Mouse (Mus musculus) forebrain, embryonic 12.5 days (tissue): Measurements from ENCODE around the gene A330070K13Rik. TPM values are rescaled to one million over a fixed set of nuclear protein-coding genes. Genes with fewer than 3 reads are reported as not detected.
A peak's percentile ranks its signal among the peaks of the same experiment; 100 is the strongest.

Source experiments
- ATAC-seq: fragments of 200-750 bp; cut with Nextera tagmentation; 2 replicates; pipeline ENCODE4 v1.8.0; 2017; ENCODE audit warnings: moderate TSS enrichment; ENCODE audit not compliant: low FRiP score
- H3K27ac ChIP-seq: fragments of 300-500 bp; sonication (generic); 2 replicates; pipeline ENCODE4 v1.5.1; 2016; ENCODE audit warnings: mild to moderate bottlenecking
- H3K27me3 ChIP-seq: fragments of 300-500 bp; sonication (generic); 2 replicates; pipeline ENCODE4 v1.6.1; 2016; ENCODE audit warnings: mild to moderate bottlenecking
- H3K36me3 ChIP-seq: fragments of 300-500 bp; sonication (generic); replicated peaks from 2 replicates; pipeline ENCODE4 v1.6.1; 2016; ENCODE audit warnings: mild to moderate bottlenecking
- H3K4me1 ChIP-seq: fragments of 300-500 bp; sonication (generic); 2 replicates; pipeline ENCODE4 v1.6.1; 2016
- H3K4me2 ChIP-seq: fragments of 300-500 bp; sonication (generic); 2 replicates; pipeline ENCODE4 v1.6.1; 2016; ENCODE audit warnings: mild to moderate bottlenecking, moderate library complexity
- H3K4me3 ChIP-seq: fragments of 300-500 bp; sonication (generic); replicated peaks from 2 replicates; pipeline ENCODE4 v1.5.1; 2016; ENCODE audit warnings: mild to moderate bottlenecking
- H3K9ac ChIP-seq: fragments of 300-500 bp; sonication (generic); 2 replicates; pipeline ENCODE4 v1.6.1; 2016; ENCODE audit warnings: mild to moderate bottlenecking
- H3K9me3 ChIP-seq: fragments of 300-500 bp; sonication (generic); 2 replicates; pipeline ENCODE4 v1.6.1; 2016
- WGBS: fragments of 180-500 bp; shearing (Covaris S2); methylation state at CpG from one replicate; pipeline ENCODE4 v1.1.7; 2016; 5-methylcytosine and 5-hydroxymethylcytosine counted together
- polyA plus RNA-seq: library from polyadenylated mRNA; unstranded; fragments of >200 nt; fragmentation: Nextera tagmentation; extraction: Ambion mirVana; gene quantifications from 2 replicates; pipeline ENCODE4 v1.2.1, GENCODE M21; 2016

The A330070K13Rik gene
- not detected in 2 replicates for polyA plus RNA-seq

- Histone ChIP-seq H3K36me3 (no peaks in the 10 kb centered on the region), H3K4me3 (no peak within 1 kb of the TSS; the same call in 1 of the 2 replicates), H3K4me2 (peak within 1 kb of the TSS; percentile 36), H3K9ac (no peak within 1 kb of the TSS), H3K4me1 (peaks cover 12% of the 10 kb centered on the region), H3K9me3 (no peaks in the 10 kb centered on the region), H3K27ac (no peak within 1 kb of the TSS), H3K27me3 (0 out of 2 replicates have a peak, but pooled peaks cover 4% of the 10 kb centered on the region)
- 17% methylated on average over 13 of the region's 13 CpGs for WGBS
- ATAC-seq, result no peak
These were observed at the start of gene A330070K13Rik for GRCm38 (mm10) chr5:130384222-130384912. TSS of gene A330070K13Rik (minus strand) at chr5:130384631.

DNA sequence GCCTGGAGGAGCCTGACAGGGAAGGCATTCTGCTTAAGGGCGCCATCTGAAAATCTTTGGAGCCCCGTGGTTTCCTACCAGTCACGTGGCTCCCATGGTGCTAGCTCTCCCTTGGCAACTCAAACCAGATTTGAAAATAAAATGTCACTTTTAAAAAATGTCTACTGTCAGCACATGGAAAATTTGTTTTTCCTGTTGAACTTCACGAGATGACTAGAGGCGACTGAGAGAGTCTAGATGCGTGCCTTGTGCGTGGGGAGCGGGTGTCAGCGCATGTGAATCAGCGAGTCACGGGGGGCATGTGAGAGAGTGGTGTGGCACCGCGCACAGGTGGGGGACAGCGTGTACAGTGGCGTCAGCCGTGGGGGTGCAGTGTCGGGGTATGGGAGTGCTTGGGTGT, 27.1 kb upstream of the A330070K13Rik start:
- ATAC-seq, result no peak
- no peaks in the 10 kb centered on the region for H3K36me3 ChIP-seq

DNA sequence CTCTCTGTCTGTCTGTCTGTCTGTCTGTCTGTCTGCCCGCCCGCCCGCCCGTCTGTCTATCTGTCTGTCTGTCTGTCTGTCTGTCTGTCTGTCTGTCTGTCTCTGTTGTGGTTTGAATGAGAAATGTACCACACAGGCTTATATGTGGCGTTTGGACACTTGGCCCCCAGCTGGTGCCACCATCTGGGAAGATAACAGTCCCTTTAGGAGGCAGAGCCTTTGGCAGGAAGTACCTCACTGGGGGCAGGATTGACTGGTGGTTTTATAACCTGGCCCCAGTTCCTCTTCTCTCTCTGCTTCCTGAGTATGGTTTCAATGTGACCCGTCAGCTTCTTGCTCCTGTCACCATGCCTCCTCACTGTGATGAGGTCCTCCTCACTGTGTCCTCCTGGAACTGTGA, 25.3 kb upstream of the A330070K13Rik start:
- Histone ChIP-seq H3K36me3 (no peaks in the 10 kb centered on the region), H3K9ac (no peak overlapping the region), H3K9me3 (peaks cover 6% of the 10 kb centered on the region; the same call in 1 of the 2 replicates), H3K27me3 (no peaks in the 10 kb centered on the region), H3K4me2 (no peak overlapping the region), H3K4me1 (no peaks in the 10 kb centered on the region), H3K27ac (no peak overlapping the region), H3K4me3 (no peak overlapping the region)
- ATAC-seq, result no peak
- WGBS, result 90% methylated on average over 6 of the region's 6 CpGs

More for the DNA sequence above, 27.1 kb upstream of the A330070K13Rik start:
- H3K27ac ChIP-seq, result no peak overlapping the region
- H3K4me2 ChIP-seq, result no peak overlapping the region
- no peak overlapping the region for H3K9ac ChIP-seq
- H3K9me3 ChIP-seq, result peaks cover 6% of the 10 kb centered on the region; the same call in 1 of the 2 replicates
- WGBS, result 93% methylated on average over 17 of the region's 17 CpGs
- H3K4me3 ChIP-seq, result no peak overlapping the region
- H3K27me3 ChIP-seq, result no peaks in the 10 kb centered on the region
- H3K4me1 ChIP-seq, result no peaks in the 10 kb centered on the region

- H3K27ac ChIP-seq, result no peak overlapping the region
- 0 out of 2 replicates have a peak, but pooled peaks cover 3% of the 10 kb centered on the region for H3K9me3 ChIP-seq
- no peak overlapping the region for H3K4me3 ChIP-seq
- no peaks in the 10 kb centered on the region for H3K36me3 ChIP-seq
- no peak overlapping the region for H3K9ac ChIP-seq
- ATAC-seq, result no peak
- no peaks in the 10 kb centered on the region for H3K27me3 ChIP-seq
- H3K4me1 ChIP-seq, result no peaks in the 10 kb centered on the region
- WGBS, result 39% methylated on average over 1 of the region's 1 CpGs
- H3K4me2 ChIP-seq, result no peak overlapping the region
These were observed 20.8 kb upstream of the A330070K13Rik start for GRCm38 (mm10) chr5:130405201-130405600.

DNA sequence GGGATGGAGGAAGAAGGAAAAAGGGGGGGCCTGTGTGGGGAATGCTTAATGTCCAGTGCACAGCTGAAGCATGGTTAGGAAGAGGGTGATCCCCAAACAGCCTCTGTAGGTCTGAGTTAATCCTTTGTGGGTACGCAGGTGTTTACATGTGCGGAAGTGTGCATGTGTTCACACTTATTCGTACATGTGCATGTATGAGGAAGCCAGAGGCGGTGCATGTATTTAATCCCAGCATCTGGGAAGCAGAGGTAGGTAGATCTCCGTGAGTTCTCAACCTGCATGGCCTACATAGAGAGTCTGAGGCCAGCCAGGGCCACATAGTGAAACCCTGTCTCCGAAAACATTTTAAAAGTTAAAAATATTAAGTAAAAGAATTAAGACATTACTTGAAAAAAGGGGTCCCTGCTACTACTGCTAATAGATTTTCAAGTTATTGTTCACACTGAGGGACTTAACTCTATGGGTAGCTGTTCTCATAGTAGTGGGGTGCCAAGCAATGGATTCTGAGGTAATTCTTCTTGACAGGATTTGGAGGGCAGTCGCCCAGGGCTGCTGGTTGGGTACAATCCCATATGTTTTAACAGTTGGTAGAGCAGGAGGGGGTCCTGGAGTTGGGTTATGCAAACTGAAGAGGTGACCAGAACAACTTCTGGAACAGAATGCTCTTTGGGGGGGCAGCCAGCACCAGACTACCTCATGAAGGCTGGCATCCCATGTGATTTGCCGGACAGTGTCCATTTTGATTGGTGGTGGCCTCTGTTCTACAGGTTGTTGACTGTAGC, 15.9 kb upstream of the A330070K13Rik start:
- Histone ChIP-seq H3K4me3 (no peak overlapping the region), H3K27ac (no peak overlapping the region), H3K9ac (no peak overlapping the region), H3K4me2 (no peak overlapping the region), H3K36me3 (no peaks in the 10 kb centered on the region), H3K4me1 (no peaks in the 10 kb centered on the region), H3K27me3 (no peaks in the 10 kb centered on the region), H3K9me3 (0 out of 2 replicates have a peak, but pooled peaks cover 3% of the 10 kb centered on the region)
- WGBS, result 91% methylated on average over 8 of the region's 8 CpGs
- no peak for ATAC-seq

DNA sequence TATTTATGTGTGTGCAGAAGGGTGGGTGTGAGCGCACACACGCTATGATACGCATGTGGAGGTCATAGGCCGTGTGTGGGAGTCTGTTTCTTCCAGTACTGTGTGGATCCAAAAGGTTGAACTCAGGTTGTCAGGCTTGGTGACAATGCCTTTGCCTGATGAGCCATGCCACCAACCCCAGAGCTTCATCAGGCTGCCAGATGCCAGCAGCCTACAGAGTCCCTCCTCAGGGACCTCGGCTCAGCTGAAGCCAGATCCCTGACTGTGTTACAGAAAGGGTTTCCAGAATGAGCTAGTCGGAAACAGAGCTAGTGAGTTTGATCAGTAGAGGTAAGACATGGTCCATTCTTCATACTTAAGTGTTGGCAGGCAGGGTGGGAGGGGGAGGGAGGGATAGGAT, 10.7 kb upstream of the A330070K13Rik start:
- Histone ChIP-seq H3K9me3 (no peaks in the 10 kb centered on the region), H3K9ac (no peak overlapping the region)
- WGBS, result 83% methylated on average over 6 of the region's 6 CpGs

GRCm38 (mm10) chr5:130394386-130394785, 10.0 kb upstream of the A330070K13Rik start:
- no peaks in the 10 kb centered on the region for H3K27me3 ChIP-seq
- H3K4me2 ChIP-seq, result no peak overlapping the region
- WGBS, result 82% methylated on average over 8 of the region's 8 CpGs
- no peak overlapping the region for H3K4me3 ChIP-seq
- H3K27ac ChIP-seq, result no peak overlapping the region
- no peaks in the 10 kb centered on the region for H3K36me3 ChIP-seq
- no peak overlapping the region for H3K9ac ChIP-seq
- no peaks in the 10 kb centered on the region for H3K9me3 ChIP-seq
- H3K4me1 ChIP-seq, result no peaks in the 10 kb centered on the region
- ATAC-seq, result no peak

More for the DNA sequence above, 10.7 kb upstream of the A330070K13Rik start:
- Histone ChIP-seq H3K27ac (no peak overlapping the region), H3K27me3 (no peaks in the 10 kb centered on the region), H3K4me3 (no peak overlapping the region), H3K4me2 (no peak overlapping the region), H3K4me1 (no peaks in the 10 kb centered on the region), H3K36me3 (no peaks in the 10 kb centered on the region)
- no peak for ATAC-seq

DNA sequence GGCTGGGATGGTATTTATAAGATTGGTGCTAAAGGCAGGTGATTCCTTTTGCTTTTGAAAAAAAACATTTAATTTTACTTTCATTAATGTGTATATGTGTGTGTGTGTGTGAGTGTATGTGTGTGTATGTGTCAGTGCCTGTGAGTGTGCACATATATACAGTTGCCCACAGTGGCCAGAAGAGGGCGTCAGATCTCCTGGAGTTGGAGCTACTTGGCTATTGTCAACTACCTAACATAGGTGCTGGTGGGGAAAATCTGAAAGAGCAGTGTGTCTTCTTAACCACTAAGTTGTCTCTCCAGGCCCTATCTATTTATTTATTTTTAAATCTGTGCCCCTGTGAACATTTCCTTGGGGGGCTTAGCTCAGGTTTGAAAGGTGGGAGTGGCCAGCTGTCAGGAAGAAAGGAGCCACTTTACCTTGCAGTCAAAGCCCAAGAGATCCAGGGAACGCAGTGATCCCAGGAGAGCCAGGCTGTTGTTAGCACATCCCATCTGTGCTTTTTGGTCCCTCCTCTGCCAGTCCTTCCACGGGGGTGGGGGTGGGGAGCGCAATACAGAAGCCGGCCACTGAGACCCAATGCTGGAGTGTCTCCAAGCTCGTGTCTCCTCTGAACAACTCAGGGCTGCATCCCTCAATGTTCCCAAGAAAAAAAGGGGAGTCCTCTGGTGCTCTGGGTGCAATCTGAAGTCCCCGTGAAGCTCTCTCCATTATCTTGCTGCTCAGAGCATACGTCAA, 9.4 kb upstream of the A330070K13Rik start:
- Histone ChIP-seq H3K27ac (no peak overlapping the region), H3K9me3 (no peaks in the 10 kb centered on the region), H3K4me3 (no peak overlapping the region), H3K27me3 (no peaks in the 10 kb centered on the region), H3K4me1 (no peaks in the 10 kb centered on the region), H3K36me3 (no peaks in the 10 kb centered on the region), H3K9ac (no peak overlapping the region), H3K4me2 (no peak overlapping the region)
- no peak for ATAC-seq
- WGBS, result 50% methylated on average over 8 of the region's 8 CpGs

DNA sequence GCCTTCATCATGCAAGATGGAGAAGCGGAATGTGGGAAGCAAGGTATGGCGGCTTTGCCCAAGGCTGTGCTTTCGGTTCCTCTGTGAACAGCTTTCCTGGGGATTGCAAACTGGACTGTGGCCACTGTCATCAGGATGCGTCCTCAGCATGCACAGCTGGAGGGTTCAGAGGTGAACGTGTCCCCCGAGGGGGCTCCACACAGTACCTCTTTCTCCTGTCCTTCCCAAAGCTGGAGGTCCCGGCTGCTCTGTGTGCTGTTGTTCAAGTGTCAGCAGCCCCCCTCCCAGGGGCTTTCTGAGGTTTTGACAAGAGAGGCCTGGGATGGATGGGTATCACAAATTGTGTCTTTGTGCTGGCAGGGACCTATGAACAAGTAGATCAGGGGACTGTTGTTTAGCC, 2.0 kb upstream of the A330070K13Rik start:
- WGBS, result 66% methylated on average over 7 of the region's 7 CpGs
- no peak overlapping the region for H3K9ac ChIP-seq
- H3K36me3 ChIP-seq, result no peaks in the 10 kb centered on the region
- H3K4me2 ChIP-seq, result no peak overlapping the region
- H3K27me3 ChIP-seq, result 0 out of 2 replicates have a peak, but pooled peaks cover 4% of the 10 kb centered on the region
- H3K27ac ChIP-seq, result no peak overlapping the region
- no peak overlapping the region for H3K4me3 ChIP-seq
- ATAC-seq, result no peak
- no peaks in the 10 kb centered on the region for H3K9me3 ChIP-seq
- peaks cover 12% of the 10 kb centered on the region for H3K4me1 ChIP-seq

- Histone ChIP-seq H3K36me3 (no peaks in the 10 kb centered on the region), H3K4me3 (no peak overlapping the region), H3K4me1 (no peaks in the 10 kb centered on the region), H3K9ac (no peak overlapping the region), H3K9me3 (no peaks in the 10 kb centered on the region), H3K4me2 (no peak overlapping the region), H3K27ac (no peak overlapping the region), H3K27me3 (no peaks in the 10 kb centered on the region)
- no peak for ATAC-seq
- WGBS, result 91% methylated on average over 3 of the region's 3 CpGs
These were observed 9.0 kb downstream of the A330070K13Rik start for GRCm38 (mm10) chr5:130375411-130375810.

GRCm38 (mm10) chr5:130369237-130369636, 15.2 kb downstream of the A330070K13Rik start, which contains the start of gene Caln1:
TSS of gene Caln1 (plus strand) at chr5:130369455.
- Histone ChIP-seq H3K9me3 (0 out of 2 replicates have a peak, but pooled peaks cover 5% of the 10 kb centered on the region), H3K4me1 (no peaks in the 10 kb centered on the region), H3K36me3 (no peaks in the 10 kb centered on the region), H3K27ac (no peak within 1 kb of the TSS), H3K9ac (no peak within 1 kb of the TSS), H3K4me3 (no peak within 1 kb of the TSS), H3K4me2 (no peak within 1 kb of the TSS), H3K27me3 (no peaks in the 10 kb centered on the region)
- no peak for ATAC-seq
- 85% methylated on average over 11 of the region's 11 CpGs for WGBS

DNA sequence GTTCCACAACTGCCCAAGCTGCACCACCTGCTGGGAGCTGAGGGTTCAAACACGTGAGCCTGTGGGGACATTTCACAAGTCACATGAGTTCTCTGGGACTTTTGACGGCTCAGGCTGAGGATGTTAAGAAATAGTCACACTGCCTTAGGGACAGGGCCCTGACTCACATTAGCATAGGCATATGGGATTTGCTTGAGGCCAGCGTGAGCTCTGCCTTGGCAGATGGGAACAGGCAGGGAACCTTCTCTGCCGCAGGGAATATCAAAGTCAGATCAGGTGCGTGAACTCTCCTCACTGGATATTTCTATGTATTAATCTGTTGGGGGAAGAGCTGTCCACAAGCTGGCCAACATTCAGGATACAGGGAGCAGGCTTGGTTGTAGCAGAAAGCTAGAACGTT, 16.2 kb downstream of the A330070K13Rik start:
- Histone ChIP-seq H3K36me3 (no peaks in the 10 kb centered on the region), H3K4me2 (no peak overlapping the region), H3K27ac (no peak overlapping the region), H3K9ac (no peak overlapping the region), H3K4me1 (no peaks in the 10 kb centered on the region), H3K9me3 (0 out of 2 replicates have a peak, but pooled peaks cover 5% of the 10 kb centered on the region), H3K27me3 (no peaks in the 10 kb centered on the region), H3K4me3 (no peak overlapping the region)
- WGBS, result 83% methylated on average over 6 of the region's 6 CpGs
- no peak for ATAC-seq
